Mouse (Mus musculus): ENCODE measurements at regions not wholly inside any gene's neighbourhood (a gene's known extent, or its start where the extent isn't known, plus 50 kb on each side); places are given as distances from the start of the nearest gene placed in this dataset.

DNA sequence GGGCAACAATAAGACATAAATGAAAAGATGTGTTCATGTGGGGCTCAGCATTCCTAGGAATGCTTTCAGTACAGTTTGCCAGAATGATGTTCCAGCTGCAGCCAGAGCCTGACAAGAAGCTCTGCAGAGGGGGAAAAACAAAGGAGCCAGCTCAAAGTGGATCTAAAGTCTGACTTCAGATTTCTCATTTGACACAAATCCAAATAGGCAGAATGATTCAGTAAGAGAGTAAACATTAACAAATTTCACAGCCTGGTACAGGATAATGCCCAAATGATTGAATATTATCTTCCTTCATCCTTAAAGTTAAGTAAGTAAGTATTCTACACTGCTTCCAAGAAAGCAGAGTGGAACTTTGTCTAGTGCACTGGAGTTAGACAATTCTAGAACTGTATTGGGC is 224.2 kb upstream of the Ar start:
- TF ChIP-seq CTCF (IDR thresholded peaks at IDR 0.05; ENCODE audit: control insufficient read depth, insufficient read depth, insufficient replicate concordance, low read depth, low read length) (no peak), POLR2A (IDR thresholded peaks at IDR 0.05; ENCODE audit: control insufficient read depth, low read depth, low read length) (no peak)

All from testis, adult 2 months (tissue).